Mouse (Mus musculus) small intestine, adult 2 months (tissue): ENCODE measurements around the gene Bbx.

Experiments used
- CTCF ChIP-seq: fragments of 200-500 bp; IDR thresholded peaks from 2 replicates; pipeline ENCODE4 v1.5.1; 2012; ENCODE audit warnings: low read depth, mild to moderate bottlenecking, control low read depth, inconsistent platforms, low read length, moderate library complexity, mixed read lengths; ENCODE audit not compliant: insufficient replicate concordance, insufficient read length; ENCODE audit errors: extremely low read depth
- POLR2A ChIP-seq: fragments of 200-500 bp; IDR thresholded peaks from 2 replicates; pipeline ENCODE4 v1.6.1; 2012; ENCODE audit warnings: low read depth, mild to moderate bottlenecking, control low read depth, inconsistent platforms, low read length, moderate library complexity

DNA sequence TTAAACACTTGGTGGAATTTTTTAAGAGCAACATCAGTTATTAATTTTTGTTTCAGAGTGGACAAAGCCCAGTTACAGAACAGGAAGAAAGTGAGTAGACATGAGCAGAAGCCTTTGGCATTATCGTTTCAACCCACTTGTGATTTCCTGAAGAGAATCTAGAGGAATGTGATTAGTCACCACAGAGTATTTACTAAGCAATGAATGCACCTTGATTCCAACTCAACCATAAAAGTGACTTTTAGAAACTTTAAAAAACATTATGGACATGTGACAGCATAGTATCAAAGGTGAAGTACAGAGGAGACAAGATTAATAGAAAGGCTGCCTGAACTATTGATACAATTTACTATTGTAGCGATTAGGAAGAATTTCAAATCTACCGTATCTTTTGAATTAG, 183.2 kb downstream of the Bbx start:
- TF ChIP-seq CTCF (no peak), POLR2A (no peak)
